Mouse (Mus musculus): ENCODE data around the gene Tmem179b.

DNA sequence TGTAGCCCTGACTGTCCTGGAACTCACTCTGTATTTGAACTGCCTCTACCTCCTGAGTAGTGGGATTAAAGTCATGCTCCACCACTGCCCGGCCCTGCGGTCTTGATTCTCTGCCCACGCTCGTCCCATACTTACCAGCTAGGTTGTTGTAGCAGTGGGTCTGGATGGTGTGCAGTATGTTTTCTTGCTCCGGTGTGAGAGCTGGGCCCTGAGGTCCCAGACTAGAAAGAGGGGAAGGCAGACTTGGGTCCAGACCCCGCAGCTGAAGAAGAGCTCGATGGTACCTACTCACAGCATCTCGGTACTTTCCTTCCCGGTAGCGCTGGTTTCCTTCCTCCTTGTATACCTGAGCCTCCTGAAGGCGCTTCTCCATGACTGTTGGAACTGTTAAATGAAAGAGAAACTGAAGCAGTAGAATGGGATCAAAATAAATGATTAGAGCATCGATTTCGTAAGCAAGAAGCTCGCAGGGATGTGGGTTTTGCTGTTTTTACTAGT lies 44.1 kb upstream of the Tmem179b start:
- no peak for TF ChIP-seq CTCF (IDR thresholded peaks at IDR 0.05; ENCODE audit: low read depth)
- TF ChIP-seq EP300 (IDR thresholded peaks at IDR 0.05; ENCODE audit: low read depth): no peak

Data from heart, postnatal 0 days (tissue).